Mouse (Mus musculus) small intestine, adult 2 months (tissue): Measurements from ENCODE around the gene Slamf1. TPM values are rescaled to one million over a fixed set of nuclear protein-coding genes. Genes with fewer than 3 reads are reported as not detected.

Source experiments
- H3K27ac ChIP-seq: fragments of 200-500 bp; 2 replicates; pipeline ENCODE4 v1.5.1; 2012; ENCODE audit warnings: low read depth, low read length, control low read depth, inconsistent platforms; ENCODE audit not compliant: insufficient read depth
- H3K27me3 ChIP-seq: fragments of 200-500 bp; 2 replicates; pipeline ENCODE4 v1.6.1; 2012; ENCODE audit warnings: mild to moderate bottlenecking, moderate library complexity, low read length, inconsistent platforms; ENCODE audit not compliant: control insufficient read depth, insufficient read depth
- H3K36me3 ChIP-seq: fragments of 200-500 bp; 2 replicates; pipeline ENCODE4 v1.6.1; 2012; ENCODE audit warnings: mild to moderate bottlenecking, low read length, control low read depth, inconsistent platforms; ENCODE audit not compliant: control insufficient read depth, insufficient read depth
- H3K4me1 ChIP-seq: fragments of 200-500 bp; 2 replicates; pipeline ENCODE4 v1.6.1; 2012; ENCODE audit warnings: low read length, inconsistent platforms, mixed read lengths; ENCODE audit not compliant: control insufficient read depth, insufficient read depth, insufficient read length
- H3K4me3 ChIP-seq: fragments of 200-500 bp; 2 replicates; pipeline ENCODE4 v1.5.1; 2012; ENCODE audit warnings: low read depth, mild to moderate bottlenecking, control low read depth, inconsistent platforms, low read length, moderate library complexity
- CTCF ChIP-seq: fragments of 200-500 bp; IDR thresholded peaks from 2 replicates; pipeline ENCODE4 v1.5.1; 2012; ENCODE audit warnings: low read depth, mild to moderate bottlenecking, control low read depth, inconsistent platforms, low read length, moderate library complexity, mixed read lengths; ENCODE audit not compliant: insufficient replicate concordance, insufficient read length; ENCODE audit errors: extremely low read depth
- POLR2A ChIP-seq: fragments of 200-500 bp; IDR thresholded peaks from 2 replicates; pipeline ENCODE4 v1.6.1; 2012; ENCODE audit warnings: low read depth, mild to moderate bottlenecking, control low read depth, inconsistent platforms, low read length, moderate library complexity
- WGBS: fragments of 180-500 bp; shearing (Covaris S2); methylation state at CpG from one replicate; pipeline ENCODE4 v1.1.7; 2018; 5-methylcytosine and 5-hydroxymethylcytosine counted together
- polyA plus RNA-seq: library from polyadenylated mRNA; depleted of rRNA; stranded (reverse); fragments of >200 nt; gene quantifications from 2 replicates; pipeline ENCODE4 v1.2.3, GENCODE M21; 2012

The Slamf1 gene
- polyA plus RNA-seq, 1 experiment = 0.24 TPM

DNA sequence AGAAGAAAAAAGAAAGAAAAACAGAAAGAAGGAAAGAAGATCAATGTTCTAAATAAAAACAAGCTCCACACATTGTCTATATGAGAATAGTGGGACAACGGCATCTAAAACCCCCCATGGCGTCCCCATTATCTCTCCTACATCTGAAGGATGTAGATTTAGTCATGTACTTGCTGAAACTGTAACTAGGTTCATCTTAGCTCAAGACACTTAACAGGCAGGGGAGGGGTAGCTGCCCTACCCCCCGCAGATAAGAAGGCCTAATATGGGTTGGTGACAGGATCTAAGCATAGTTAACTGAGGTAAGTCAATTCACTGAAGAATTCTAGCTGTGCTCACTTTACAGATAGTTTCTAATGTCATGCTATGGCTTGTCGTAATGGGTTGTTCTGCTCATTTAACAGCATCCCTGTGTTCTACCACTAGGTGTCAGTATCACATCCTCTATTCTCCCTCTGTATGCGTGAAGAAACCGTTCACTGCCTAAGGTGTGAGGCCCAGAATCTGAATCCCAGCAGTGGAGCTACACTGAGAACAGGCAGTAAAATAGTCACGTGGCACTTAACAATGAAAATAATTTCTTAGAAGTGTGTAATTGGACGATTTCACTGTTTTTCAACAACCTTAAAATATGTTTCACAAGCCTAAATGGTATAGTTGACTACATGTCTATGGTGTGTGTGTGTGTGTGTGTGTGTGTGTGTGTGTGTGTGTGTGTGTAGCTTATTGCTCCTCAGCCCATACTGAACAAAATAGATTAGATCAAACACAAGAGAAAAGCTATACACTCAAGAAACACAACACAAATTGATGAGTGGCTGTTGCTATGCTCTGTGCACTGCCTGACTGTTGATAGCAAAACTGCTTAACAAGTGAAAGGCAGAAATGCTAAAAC is 48.9 kb downstream of the Slamf1 start:
- WGBS = 15% methylated on average over 8 of the region's 8 CpGs
- Histone ChIP-seq H3K4me3 (no peak overlapping the region), H3K27ac (no peak overlapping the region), H3K36me3 (no peaks in the 10 kb centered on the region), H3K27me3 (no peaks in the 10 kb centered on the region), H3K4me1 (no peaks in the 10 kb centered on the region)
- TF ChIP-seq CTCF = no peak
- no peak for TF ChIP-seq POLR2A

DNA sequence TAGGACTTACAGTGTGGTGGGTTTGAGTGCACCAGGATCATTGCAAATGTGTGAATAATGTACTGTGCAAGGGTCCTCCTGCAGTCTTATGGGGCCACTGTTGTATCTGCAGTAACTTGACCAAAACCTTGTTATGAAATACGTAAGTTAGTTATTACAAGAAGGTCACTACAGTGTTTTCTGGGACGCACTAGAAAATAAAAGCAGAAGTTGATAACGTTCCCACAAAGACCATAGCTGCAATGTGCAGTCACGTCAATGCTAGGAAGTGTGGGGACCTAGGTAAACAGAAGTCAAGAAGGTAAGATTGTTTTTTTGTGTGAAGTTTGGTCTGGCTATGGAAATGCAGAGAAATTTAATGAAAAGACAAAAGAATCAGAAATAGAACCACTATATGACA is 50.1 kb downstream of the Slamf1 start:
- H3K27me3 ChIP-seq = no peaks in the 10 kb centered on the region
- no peaks in the 10 kb centered on the region for H3K36me3 ChIP-seq
- TF ChIP-seq CTCF (no peak), POLR2A (no peak)
- H3K27ac ChIP-seq = no peak overlapping the region
- no peak overlapping the region for H3K4me3 ChIP-seq
- 68% methylated on average over 4 of the region's 4 CpGs for WGBS
- H3K4me1 ChIP-seq = no peaks in the 10 kb centered on the region

DNA sequence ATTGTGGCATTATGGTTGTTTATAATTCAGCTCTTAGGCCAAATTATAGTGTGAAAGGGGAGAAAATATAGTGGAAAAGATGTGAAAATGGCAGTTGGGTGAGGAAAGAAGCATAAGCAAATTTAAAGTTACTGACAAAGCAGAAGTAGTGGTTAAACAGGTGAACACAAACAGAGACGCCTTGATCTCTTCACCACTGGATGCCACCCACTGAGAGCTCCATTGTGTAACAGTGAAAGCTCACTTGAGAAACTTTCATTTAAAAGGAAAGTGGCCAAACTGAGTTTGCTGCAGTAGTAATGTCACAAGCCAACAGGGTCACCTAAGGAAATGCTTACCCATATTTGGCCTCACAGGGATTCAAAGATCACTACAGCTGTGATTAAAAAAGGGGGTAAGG is 54.4 kb downstream of the Slamf1 start:
- Histone ChIP-seq H3K4me1 (no peaks in the 10 kb centered on the region), H3K36me3 (no peaks in the 10 kb centered on the region), H3K27me3 (no peaks in the 10 kb centered on the region), H3K4me3 (no peak overlapping the region), H3K27ac (no peak overlapping the region)
- no peak for TF ChIP-seq CTCF
- TF ChIP-seq POLR2A = no peak
- 67% methylated on average over 1 of the region's 1 CpGs for WGBS

DNA sequence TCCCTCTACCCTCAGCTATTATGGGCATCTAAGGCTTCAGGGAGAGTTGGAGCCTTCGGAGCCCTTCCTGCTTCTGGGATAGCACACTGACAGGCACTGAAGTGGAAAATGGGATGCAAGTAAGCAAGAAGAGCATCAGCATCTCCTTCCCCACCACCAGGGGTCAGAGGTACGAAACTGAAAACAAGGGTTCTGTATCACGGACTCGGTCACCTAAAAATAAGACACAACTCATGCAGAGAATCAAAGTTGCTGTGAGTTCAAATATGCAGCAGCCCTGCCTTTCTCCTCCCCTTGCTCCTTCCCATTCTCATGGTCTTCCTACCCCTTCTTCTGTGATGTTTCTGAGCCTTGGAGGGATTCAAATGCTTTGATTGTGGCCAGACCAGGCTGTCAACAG is 58.5 kb downstream of the Slamf1 start:
- Histone ChIP-seq H3K27me3 (no peaks in the 10 kb centered on the region), H3K27ac (no peak overlapping the region), H3K4me1 (no peaks in the 10 kb centered on the region), H3K36me3 (no peaks in the 10 kb centered on the region), H3K4me3 (no peak overlapping the region)
- TF ChIP-seq POLR2A (no peak), CTCF (no peak)
- 40% methylated on average over 4 of the region's 4 CpGs for WGBS

DNA sequence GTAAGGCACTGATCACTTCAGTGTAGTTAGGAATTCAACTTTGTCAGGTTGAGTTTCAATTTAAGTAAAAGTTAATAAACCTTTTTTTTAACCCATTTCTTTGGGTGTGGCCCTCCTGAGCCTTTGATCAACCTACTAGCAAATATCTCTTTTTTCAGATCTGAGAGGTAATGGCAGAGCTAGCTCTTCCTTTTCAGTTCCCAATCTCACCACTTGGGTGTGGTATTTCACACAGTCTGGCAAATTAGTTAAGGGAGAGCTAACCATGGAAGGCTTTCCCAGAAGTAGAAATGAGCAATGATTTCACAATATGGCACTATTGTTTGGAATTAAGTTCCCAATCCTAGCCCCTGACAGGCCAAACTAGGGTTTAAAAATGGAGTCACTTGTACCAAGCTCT is 59.2 kb downstream of the Slamf1 start:
- no peaks in the 10 kb centered on the region for H3K27me3 ChIP-seq
- no peak for TF ChIP-seq CTCF
- TF ChIP-seq POLR2A = no peak
- no peak overlapping the region for H3K4me3 ChIP-seq
- H3K36me3 ChIP-seq = no peaks in the 10 kb centered on the region
- H3K4me1 ChIP-seq = no peaks in the 10 kb centered on the region
- H3K27ac ChIP-seq = no peak overlapping the region

DNA sequence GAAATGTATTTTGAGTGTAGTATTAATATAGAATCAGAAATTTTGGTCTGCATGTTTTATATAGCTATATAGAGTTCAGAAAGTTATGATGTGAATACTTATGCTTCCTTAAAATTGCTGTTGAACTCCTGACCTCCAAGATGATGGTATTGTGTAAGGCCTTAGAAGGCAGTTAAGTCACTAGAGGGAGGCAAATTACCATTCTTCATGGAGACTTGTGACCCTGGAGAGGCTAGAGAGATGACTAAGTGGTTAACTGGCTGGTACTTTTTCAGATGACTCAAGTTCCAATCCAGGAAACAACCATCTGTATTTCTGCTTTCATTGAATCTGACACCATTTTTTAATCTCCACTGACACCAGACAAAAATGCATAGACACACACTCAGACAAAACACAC is 60.7 kb downstream of the Slamf1 start:
- no peaks in the 10 kb centered on the region for H3K4me1 ChIP-seq
- no peak overlapping the region for H3K27ac ChIP-seq
- TF ChIP-seq CTCF (no peak), POLR2A (no peak)

DNA sequence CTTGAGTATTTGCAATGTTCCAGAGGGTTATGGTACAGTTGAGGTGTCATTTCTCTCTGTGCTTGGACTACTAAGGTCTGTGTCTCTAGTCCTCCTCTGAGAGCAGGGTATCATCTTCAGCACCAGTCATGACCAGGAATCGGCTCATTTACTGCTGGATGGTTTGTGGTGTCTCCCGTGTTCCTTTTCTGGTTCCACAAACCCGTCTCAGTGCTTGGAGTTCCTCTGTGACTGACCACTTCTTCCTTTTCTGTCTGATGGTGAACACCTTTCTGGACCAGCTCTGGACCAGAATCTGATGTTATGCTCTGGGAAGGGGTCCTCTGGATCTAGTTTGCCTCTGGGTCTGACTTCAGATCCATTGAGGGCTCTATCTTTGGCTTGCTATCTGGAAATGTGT is 72.6 kb downstream of the Slamf1 start, which contains the start of gene Cd84:
Gene Cd84, plus strand, starts transcription at position 210 of the 400 bp plus-strand sequence.
- TF ChIP-seq CTCF (no peak), POLR2A (no peak)

More for the DNA sequence above, 60.7 kb downstream of the Slamf1 start:
- no peaks in the 10 kb centered on the region for H3K27me3 ChIP-seq
- no peaks in the 10 kb centered on the region for H3K36me3 ChIP-seq
- no peak overlapping the region for H3K4me3 ChIP-seq

More for the DNA sequence above, 72.6 kb downstream of the Slamf1 start, which contains the start of gene Cd84:
- Histone ChIP-seq H3K4me3 (no peak within 1 kb of the TSS), H3K4me1 (no peaks in the 10 kb centered on the region), H3K27me3 (no peaks in the 10 kb centered on the region), H3K36me3 (no peaks in the 10 kb centered on the region), H3K27ac (peak within 1 kb of the TSS; percentile 56; the same call in 1 of the 2 replicates)
- 76% methylated on average over 3 of the region's 3 CpGs for WGBS
